Mouse (Mus musculus) heart, embryonic 16.5 days (tissue): Measurements from ENCODE around the gene Slc25a28. TPM values are rescaled to one million over a fixed set of nuclear protein-coding genes. Genes with fewer than 3 reads are reported as not detected.

Experiments
- ATAC-seq: fragments of 200-750 bp; cut with Nextera tagmentation; replicated peaks from 2 replicates; pipeline ENCODE4 v1.8.0; 2017; ENCODE audit warnings: moderate number of reproducible peaks; ENCODE audit not compliant: insufficient read depth, low FRiP score; ENCODE audit errors: extremely low read depth
- H3K27ac ChIP-seq: fragments of 300-500 bp; sonication (generic); 2 replicates; pipeline ENCODE4 v1.5.1; 2014; ENCODE audit warnings: mild to moderate bottlenecking, low read length, control low read depth, moderate library complexity
- H3K27me3 ChIP-seq: fragments of 300-500 bp; sonication (generic); 2 replicates; pipeline ENCODE4 v1.6.1; 2014; ENCODE audit warnings: low read length, mixed read lengths; ENCODE audit not compliant: control insufficient read depth, insufficient read depth
- H3K36me3 ChIP-seq: fragments of 300-500 bp; sonication (generic); 2 replicates; pipeline ENCODE4 v1.6.1; 2014; ENCODE audit not compliant: control insufficient read depth, insufficient read depth
- H3K4me1 ChIP-seq: fragments of 300-500 bp; sonication (generic); 2 replicates; pipeline ENCODE4 v1.6.1; 2014; ENCODE audit warnings: low read length, mixed read lengths; ENCODE audit not compliant: control insufficient read depth, insufficient read depth
- H3K4me2 ChIP-seq: fragments of 300-500 bp; sonication (generic); 2 replicates; pipeline ENCODE4 v1.6.1; 2014; ENCODE audit warnings: low read depth, mild to moderate bottlenecking, control low read depth, low read length
- H3K4me3 ChIP-seq: fragments of 300-500 bp; sonication (generic); 2 replicates; pipeline ENCODE4 v1.5.1; 2014; ENCODE audit warnings: mild to moderate bottlenecking, control low read depth, low read length
- H3K9ac ChIP-seq: fragments of 300-500 bp; sonication (generic); 2 replicates; pipeline ENCODE4 v1.6.1; 2014; ENCODE audit warnings: low read length, control low read depth
- H3K9me3 ChIP-seq: fragments of 300-500 bp; sonication (generic); replicated peaks from 2 replicates; pipeline ENCODE4 v1.6.1; 2016; ENCODE audit warnings: low read length; ENCODE audit not compliant: control insufficient read depth
- WGBS: fragments of 180-500 bp; shearing (Covaris S2); extraction: QIAGEN DNeasy Blood & Tissue Kit; methylation state at CpG from one replicate; pipeline ENCODE4 v1.1.7; 2014; 5-methylcytosine and 5-hydroxymethylcytosine counted together
- polyA plus RNA-seq: library from polyadenylated mRNA; unstranded; fragments of >200 nt; fragmentation: Nextera tagmentation; extraction: Ambion mirVana; gene quantifications from 2 replicates; pipeline ENCODE4 v1.2.1, GENCODE M21; 2015

Slc25a28 gene
- polyA plus RNA-seq: 9.5 and 10.9 TPM in 2 replicates

- H3K27me3 ChIP-seq: no peaks in the 10 kb centered on the region
- peak within 1 kb of the TSS; percentile 96 for H3K9ac ChIP-seq
- WGBS: under 1% methylated on average over 74 of the region's 79 CpGs
- H3K9me3 ChIP-seq: no peaks in the 10 kb centered on the region
- peak within 1 kb of the TSS; percentile 99 for H3K27ac ChIP-seq
- peak within 1 kb of the TSS; percentile 92 for H3K4me2 ChIP-seq
- ATAC-seq: peak; percentile 94
- H3K4me1 ChIP-seq: peaks cover 25% of the 10 kb centered on the region
- H3K4me3 ChIP-seq: peak within 1 kb of the TSS; percentile 93
- no peaks in the 10 kb centered on the region for H3K36me3 ChIP-seq
Measured at GRCm38 (mm10) chr19:43674730-43675524, at the start of gene Slc25a28. Slc25a28 (minus strand) TSS chr19:43674881.

- 92% methylated on average over 20 of the region's 20 CpGs for WGBS
- Histone ChIP-seq H3K27me3 (peaks cover 5% of the 10 kb centered on the region; the same call in 1 of the 2 replicates), H3K4me3 (no peak overlapping the region), H3K9ac (no peak overlapping the region), H3K4me2 (no peak overlapping the region), H3K27ac (no peak overlapping the region), H3K36me3 (peaks cover 28% of the 10 kb centered on the region), H3K4me1 (no peaks in the 10 kb centered on the region), H3K9me3 (no peaks in the 10 kb centered on the region)
- ATAC-seq: no peak
Measured at GRCm38 (mm10) chr19:43724194-43724593, 49.5 kb upstream of the Slc25a28 start.

- Histone ChIP-seq H3K4me2 (no peak overlapping the region), H3K9ac (no peak overlapping the region), H3K4me3 (no peak overlapping the region), H3K9me3 (no peaks in the 10 kb centered on the region), H3K4me1 (no peaks in the 10 kb centered on the region), H3K27me3 (peaks cover 5% of the 10 kb centered on the region; the same call in 1 of the 2 replicates), H3K27ac (no peak overlapping the region), H3K36me3 (peaks cover 28% of the 10 kb centered on the region)
- ATAC-seq: no peak
- 79% methylated on average over 10 of the region's 10 CpGs for WGBS
Measured at GRCm38 (mm10) chr19:43723501-43723900, 48.8 kb upstream of the Slc25a28 start.

- no peak overlapping the region for H3K4me2 ChIP-seq
- peaks cover 5% of the 10 kb centered on the region; the same call in 1 of the 2 replicates for H3K27me3 ChIP-seq
- no peaks in the 10 kb centered on the region for H3K4me1 ChIP-seq
- no peak overlapping the region for H3K9ac ChIP-seq
- 83% methylated on average over 8 of the region's 8 CpGs for WGBS
- ATAC-seq: no peak
- no peak overlapping the region for H3K27ac ChIP-seq
- no peak overlapping the region for H3K4me3 ChIP-seq
- H3K9me3 ChIP-seq: no peaks in the 10 kb centered on the region
- peaks cover 29% of the 10 kb centered on the region for H3K36me3 ChIP-seq
Measured at GRCm38 (mm10) chr19:43722891-43723290, 48.2 kb upstream of the Slc25a28 start.

GRCm38 (mm10) chr19:43720061-43720460 lies 45.4 kb upstream of the Slc25a28 start:
- Histone ChIP-seq H3K27ac (no peak overlapping the region), H3K9ac (no peak overlapping the region), H3K9me3 (no peaks in the 10 kb centered on the region), H3K36me3 (peaks cover 25% of the 10 kb centered on the region), H3K27me3 (peaks cover 7% of the 10 kb centered on the region; the same call in 1 of the 2 replicates), H3K4me2 (no peak overlapping the region), H3K4me1 (no peaks in the 10 kb centered on the region), H3K4me3 (no peak overlapping the region)
- ATAC-seq: no peak
- 90% methylated on average over 11 of the region's 11 CpGs for WGBS

- Histone ChIP-seq H3K4me1 (no peaks in the 10 kb centered on the region), H3K4me3 (no peak overlapping the region), H3K9ac (no peak overlapping the region), H3K27ac (no peak overlapping the region), H3K4me2 (no peak overlapping the region), H3K9me3 (no peaks in the 10 kb centered on the region), H3K36me3 (peaks cover 10% of the 10 kb centered on the region), H3K27me3 (peaks cover 6% of the 10 kb centered on the region; the same call in 1 of the 2 replicates)
- 83% methylated on average over 5 of the region's 5 CpGs for WGBS
- no peak for ATAC-seq
Measured at GRCm38 (mm10) chr19:43711971-43712370, 37.3 kb upstream of the Slc25a28 start.

- no peaks in the 10 kb centered on the region for H3K4me1 ChIP-seq
- no peak overlapping the region for H3K27ac ChIP-seq
- no peak overlapping the region for H3K4me2 ChIP-seq
- ATAC-seq: no peak
- no peak overlapping the region for H3K4me3 ChIP-seq
- H3K9ac ChIP-seq: no peak overlapping the region
- peaks cover 6% of the 10 kb centered on the region; the same call in 1 of the 2 replicates for H3K27me3 ChIP-seq
- H3K36me3 ChIP-seq: peaks cover 10% of the 10 kb centered on the region
- H3K9me3 ChIP-seq: no peaks in the 10 kb centered on the region
- WGBS: 60% methylated on average over 22 of the region's 22 CpGs
Measured at GRCm38 (mm10) chr19:43711159-43711916, 36.7 kb upstream of the Slc25a28 start.

GRCm38 (mm10) chr19:43709317-43709716 lies 34.6 kb upstream of the Slc25a28 start:
- ATAC-seq: no peak
- peaks cover under 1% of the 10 kb centered on the region; the same call in 1 of the 2 replicates for H3K27me3 ChIP-seq
- WGBS: 90% methylated on average over 8 of the region's 8 CpGs
- no peaks in the 10 kb centered on the region for H3K9me3 ChIP-seq
- no peaks in the 10 kb centered on the region for H3K4me1 ChIP-seq
- H3K4me2 ChIP-seq: no peak overlapping the region
- no peak overlapping the region for H3K4me3 ChIP-seq
- H3K9ac ChIP-seq: no peak overlapping the region
- H3K36me3 ChIP-seq: peaks cover 18% of the 10 kb centered on the region
- no peak overlapping the region for H3K27ac ChIP-seq

GRCm38 (mm10) chr19:43708206-43708605 lies 33.5 kb upstream of the Slc25a28 start:
- H3K36me3 ChIP-seq: peaks cover 20% of the 10 kb centered on the region
- no peak overlapping the region for H3K27ac ChIP-seq
- H3K9me3 ChIP-seq: no peaks in the 10 kb centered on the region
- H3K4me1 ChIP-seq: no peaks in the 10 kb centered on the region
- ATAC-seq: no peak
- no peak overlapping the region for H3K9ac ChIP-seq
- 84% methylated on average over 7 of the region's 7 CpGs for WGBS
- no peaks in the 10 kb centered on the region for H3K27me3 ChIP-seq
- no peak overlapping the region for H3K4me2 ChIP-seq
- H3K4me3 ChIP-seq: no peak overlapping the region
